Mouse (Mus musculus) embryonic facial prominence, embryonic 14.5 days (tissue): Measurements from ENCODE around the gene Glt8d1. TPM values are rescaled to one million over a fixed set of nuclear protein-coding genes. Genes with fewer than 3 reads are reported as not detected.
A peak's percentile ranks its signal among the peaks of the same experiment; 100 is the strongest.

ENCODE experiments used
- ATAC-seq: fragments of 200-750 bp; cut with Nextera tagmentation; 2 replicates; pipeline ENCODE4 v1.8.0; 2017; ENCODE audit warnings: low read depth, moderate number of reproducible peaks, moderate TSS enrichment
- DNase-seq: peaks from one replicate; pipeline ENCODE4 v3.0.0-alpha.2; 2015; ENCODE audit warnings: low spot score
- H3K27ac ChIP-seq: fragments of 300-500 bp; sonication (generic); replicated peaks from 2 replicates; pipeline ENCODE4 v1.5.1; 2014; ENCODE audit warnings: low read depth, mild to moderate bottlenecking, low read length, moderate library complexity
- H3K27me3 ChIP-seq: fragments of 300-500 bp; sonication (generic); replicated peaks from 2 replicates; pipeline ENCODE4 v1.6.1; 2014; ENCODE audit warnings: low read length; ENCODE audit not compliant: control insufficient read depth, insufficient read depth
- H3K36me3 ChIP-seq: fragments of 300-500 bp; sonication (generic); 2 replicates; pipeline ENCODE4 v1.6.1; 2014; ENCODE audit warnings: low read length, mixed read lengths; ENCODE audit not compliant: control insufficient read depth, insufficient read depth
- H3K4me1 ChIP-seq: fragments of 300-500 bp; sonication (generic); 2 replicates; pipeline ENCODE4 v1.6.1; 2014; ENCODE audit warnings: antibody characterized with exemption, low read length; ENCODE audit not compliant: control insufficient read depth, insufficient read depth
- H3K4me2 ChIP-seq: fragments of 300-500 bp; sonication (generic); 2 replicates; pipeline ENCODE4 v1.6.1; 2014; ENCODE audit warnings: low read depth, mild to moderate bottlenecking, low read length, moderate library complexity, mixed read lengths
- H3K4me3 ChIP-seq: fragments of 300-500 bp; sonication (generic); 2 replicates; pipeline ENCODE4 v1.5.1; 2014; ENCODE audit warnings: low read depth, mild to moderate bottlenecking, low read length
- H3K9ac ChIP-seq: fragments of 300-500 bp; sonication (generic); 2 replicates; pipeline ENCODE4 v1.6.1; 2014; ENCODE audit warnings: low read depth, mild to moderate bottlenecking, low read length, moderate library complexity, mixed read lengths
- H3K9me3 ChIP-seq: fragments of 300-500 bp; sonication (generic); 2 replicates; pipeline ENCODE4 v1.6.1; 2016; ENCODE audit warnings: low read length; ENCODE audit not compliant: control insufficient read depth
- WGBS: fragments of 180-500 bp; shearing (Covaris S2); extraction: QIAGEN DNeasy Blood & Tissue Kit; methylation state at CpG from one replicate; pipeline ENCODE4 v1.1.7; 2014; 5-methylcytosine and 5-hydroxymethylcytosine counted together
- polyA plus RNA-seq: library from polyadenylated mRNA; unstranded; fragments of >200 nt; fragmentation: Nextera tagmentation; extraction: Ambion mirVana; gene quantifications from 2 replicates; pipeline ENCODE4 v1.2.1, GENCODE M21; 2014

The Glt8d1 gene
- polyA plus RNA-seq, 1 experiment from 2014 or later = 74.2 TPM

- H3K4me1 ChIP-seq = peaks cover 15% of the 10 kb centered on the region
- no peaks in the 10 kb centered on the region for H3K9me3 ChIP-seq
- peak overlapping the region; percentile 92 for H3K9ac ChIP-seq
- peak overlapping the region; percentile 81 for H3K4me2 ChIP-seq
- 0% methylated on average over 21 of the region's 21 CpGs for WGBS
- ATAC-seq = peak; percentile 13; the same call in 1 of the 2 replicates
- peak overlapping the region; percentile 94 for H3K27ac ChIP-seq
- no peak for DNase-seq
- H3K36me3 ChIP-seq = peaks cover 23% of the 10 kb centered on the region
- H3K27me3 ChIP-seq = no peaks in the 10 kb centered on the region
- peak overlapping the region; percentile 88 for H3K4me3 ChIP-seq
These were observed 339 bp upstream of the Glt8d1 start for GRCm38 (mm10) chr14:31000816-31001306.

DNA sequence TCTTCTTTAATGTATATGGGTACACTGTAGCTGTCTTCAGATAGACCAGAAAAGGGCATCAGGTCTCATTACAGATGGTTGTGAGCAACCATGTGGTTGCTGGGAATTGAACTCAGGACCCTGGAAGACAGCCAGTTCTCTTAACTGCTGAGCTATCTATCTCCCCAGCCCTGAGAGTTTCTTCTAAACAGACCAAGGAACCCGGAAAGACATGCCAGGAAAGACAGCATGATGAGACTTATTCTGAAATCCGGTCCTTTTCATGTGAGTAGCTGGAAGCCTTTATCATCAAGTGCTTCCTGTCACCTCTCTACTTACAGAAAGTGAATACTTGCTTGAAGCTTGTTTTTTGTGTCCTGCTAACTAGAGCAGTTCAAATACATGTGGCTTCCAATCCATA, 3.3 kb downstream of the Glt8d1 start:
- Histone ChIP-seq H3K9me3 (no peaks in the 10 kb centered on the region), H3K4me1 (peaks cover 15% of the 10 kb centered on the region), H3K9ac (no peak overlapping the region), H3K4me3 (no peak overlapping the region), H3K36me3 (peaks cover 29% of the 10 kb centered on the region), H3K4me2 (no peak overlapping the region), H3K27me3 (no peaks in the 10 kb centered on the region), H3K27ac (no peak overlapping the region)
- DNase-seq = no peak
- 88% methylated on average over 2 of the region's 2 CpGs for WGBS
- ATAC-seq = no peak

DNA sequence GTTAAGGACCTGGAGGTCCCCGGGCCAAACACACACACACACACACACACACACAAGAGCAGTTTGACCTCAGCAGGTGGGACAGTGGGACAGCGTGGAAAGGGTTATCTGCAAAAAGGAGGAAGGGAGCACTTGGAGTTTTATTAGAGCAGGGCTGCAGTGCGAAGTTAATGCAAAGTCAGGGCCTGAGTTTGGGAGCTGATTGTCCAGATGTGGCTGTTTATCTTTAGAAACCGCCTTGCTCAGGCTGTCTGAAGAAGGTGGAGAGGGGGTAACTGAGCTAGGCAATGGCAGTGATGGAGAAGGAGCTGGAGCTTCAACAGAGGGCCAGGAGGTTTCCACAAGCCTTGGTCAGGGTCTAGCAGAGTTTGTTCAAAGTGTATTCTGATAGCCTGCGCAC, 5.6 kb downstream of the Glt8d1 start:
- no peak overlapping the region for H3K9ac ChIP-seq
- peaks cover 8% of the 10 kb centered on the region for H3K4me1 ChIP-seq
- DNase-seq (no peak), ATAC-seq (no peak)
- no peak overlapping the region for H3K4me3 ChIP-seq
- no peak overlapping the region for H3K27ac ChIP-seq
- no peaks in the 10 kb centered on the region for H3K27me3 ChIP-seq
- H3K9me3 ChIP-seq = no peaks in the 10 kb centered on the region
- WGBS = 74% methylated on average over 5 of the region's 5 CpGs
- H3K36me3 ChIP-seq = peaks cover 47% of the 10 kb centered on the region
- no peak overlapping the region for H3K4me2 ChIP-seq

DNA sequence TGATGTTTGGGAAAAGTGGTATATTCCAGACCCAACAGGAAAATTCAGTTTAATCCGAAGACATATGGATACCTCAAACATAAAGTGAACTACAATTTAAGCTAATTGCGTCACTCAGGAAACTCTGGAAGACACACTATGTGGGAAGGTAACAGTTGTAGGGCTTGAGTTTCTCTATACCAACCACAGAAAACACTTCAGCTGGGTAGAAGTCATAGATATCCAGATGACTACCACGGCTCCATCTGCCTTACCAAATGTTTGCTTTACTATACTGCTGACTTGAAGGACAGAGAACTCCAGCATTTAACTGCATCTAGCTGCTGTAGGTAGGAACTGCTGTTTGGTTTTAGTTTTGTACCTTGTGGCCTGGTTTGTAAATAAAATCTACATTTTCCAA, 10.4 kb downstream of the Glt8d1 start:
- no peaks in the 10 kb centered on the region for H3K9me3 ChIP-seq
- WGBS = 96% methylated on average over 3 of the region's 3 CpGs
- H3K4me2 ChIP-seq = no peak overlapping the region
- H3K36me3 ChIP-seq = peaks cover 91% of the 10 kb centered on the region
- H3K27ac ChIP-seq = no peak overlapping the region
- ATAC-seq = no peak
- DNase-seq = no peak
- no peak overlapping the region for H3K4me3 ChIP-seq
- no peaks in the 10 kb centered on the region for H3K4me1 ChIP-seq
- no peak overlapping the region for H3K9ac ChIP-seq
- no peaks in the 10 kb centered on the region for H3K27me3 ChIP-seq

DNA sequence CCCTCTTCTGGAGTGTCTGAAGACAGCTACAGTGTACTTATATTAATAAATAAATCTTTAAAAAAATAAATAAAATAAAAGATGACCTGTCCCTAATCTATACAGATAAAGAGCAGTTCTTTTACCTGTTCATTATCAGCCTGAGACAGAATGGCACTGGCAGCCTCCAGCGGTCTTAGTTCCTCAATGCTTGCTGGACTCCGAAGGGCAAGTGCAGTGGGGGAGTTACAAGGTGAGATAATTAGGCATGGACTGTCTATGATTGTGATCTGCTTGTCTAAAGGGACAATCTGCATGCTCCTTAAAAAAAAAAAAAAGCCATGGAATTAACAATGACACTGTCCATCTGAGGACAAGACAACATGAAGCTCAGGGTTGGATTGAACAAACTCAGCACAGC, 12.7 kb downstream of the Glt8d1 start:
- 100% methylated on average over 2 of the region's 2 CpGs for WGBS

DNA sequence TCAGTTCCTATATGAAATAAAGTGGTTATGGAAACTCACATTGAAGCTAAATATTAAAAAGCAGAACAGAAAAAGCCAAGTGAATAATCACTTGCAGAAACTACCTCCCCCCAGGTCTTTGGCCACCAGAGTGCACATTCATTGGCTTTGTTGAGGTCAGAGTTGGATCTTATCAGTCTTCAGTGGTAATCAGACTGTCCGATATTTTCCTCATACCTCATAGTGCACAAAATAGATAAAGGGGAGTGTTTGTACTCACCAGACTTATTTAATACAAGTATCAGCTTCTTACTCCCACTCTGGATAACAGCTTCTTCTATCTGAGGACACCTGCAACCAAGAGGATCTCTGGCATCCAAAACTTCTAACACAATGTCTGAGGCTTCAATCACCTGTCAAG, 14.9 kb downstream of the Glt8d1 start:
- DNase-seq = no peak
- Histone ChIP-seq H3K36me3 (peaks cover 68% of the 10 kb centered on the region), H3K4me3 (no peak overlapping the region), H3K9ac (no peak overlapping the region), H3K4me2 (no peak overlapping the region), H3K27me3 (no peaks in the 10 kb centered on the region), H3K9me3 (no peaks in the 10 kb centered on the region), H3K4me1 (peaks cover 18% of the 10 kb centered on the region), H3K27ac (no peak overlapping the region)
- WGBS = 78% methylated on average over 1 of the region's 1 CpGs
- no peak for ATAC-seq

More for the DNA sequence above, 12.7 kb downstream of the Glt8d1 start:
- no peak overlapping the region for H3K27ac ChIP-seq
- ATAC-seq (no peak), DNase-seq (no peak)
- H3K4me2 ChIP-seq = no peak overlapping the region
- H3K4me3 ChIP-seq = no peak overlapping the region
- peaks cover 89% of the 10 kb centered on the region for H3K36me3 ChIP-seq
- H3K9ac ChIP-seq = no peak overlapping the region
- no peaks in the 10 kb centered on the region for H3K27me3 ChIP-seq
- no peaks in the 10 kb centered on the region for H3K9me3 ChIP-seq
- H3K4me1 ChIP-seq = peaks cover 10% of the 10 kb centered on the region

DNA sequence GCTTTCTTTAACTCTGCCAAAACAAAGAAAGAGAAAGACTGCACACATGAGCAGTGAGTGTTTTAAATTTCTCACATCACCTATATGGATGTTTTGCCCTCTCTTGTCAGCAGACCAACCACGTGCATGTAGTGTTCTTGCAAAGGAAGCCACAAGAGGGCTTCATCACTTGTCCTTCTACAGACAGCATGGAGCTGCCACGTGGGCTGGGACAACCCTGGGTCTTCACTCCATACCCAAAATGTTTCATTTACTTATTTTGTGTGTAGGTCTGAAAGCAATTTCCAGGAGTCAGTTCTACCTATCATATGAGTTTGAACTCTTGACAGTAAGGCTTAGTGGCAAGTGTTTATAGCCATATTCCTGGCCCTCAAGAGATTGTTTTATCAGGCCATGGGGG, 16.7 kb downstream of the Glt8d1 start:
- peak; percentile 62 for DNase-seq
- Histone ChIP-seq H3K9ac (peak overlapping the region; percentile 93), H3K4me2 (peak overlapping the region; percentile 72), H3K27me3 (no peaks in the 10 kb centered on the region), H3K4me1 (peaks cover 18% of the 10 kb centered on the region), H3K9me3 (no peaks in the 10 kb centered on the region), H3K27ac (no peak overlapping the region), H3K4me3 (peak overlapping the region; percentile 70), H3K36me3 (peaks cover 55% of the 10 kb centered on the region)
- no peak for ATAC-seq
- WGBS = 3% methylated on average over 2 of the region's 2 CpGs

DNA sequence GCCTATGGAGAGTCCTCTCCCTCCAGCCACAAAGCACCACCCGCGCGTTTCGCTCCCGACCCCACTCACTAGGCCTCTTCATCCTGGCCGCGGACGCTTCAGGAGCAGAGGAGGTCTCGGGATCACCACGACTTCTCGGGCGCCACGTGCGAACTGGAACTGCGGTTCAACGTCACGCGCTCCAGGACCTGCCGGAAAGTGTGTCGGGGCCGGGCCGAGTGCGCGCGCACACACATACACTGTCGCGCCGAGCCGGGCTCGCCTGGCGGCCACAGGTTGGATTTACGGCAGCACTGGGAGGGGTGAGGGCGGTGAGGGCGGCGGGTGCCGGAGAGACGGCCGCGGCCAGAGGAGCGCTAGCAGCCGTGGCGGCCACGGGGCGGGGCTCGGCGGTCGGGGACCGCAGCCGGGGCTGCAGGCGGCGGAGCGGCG, 17.7 kb downstream of the Glt8d1 start, which contains the start of the genes Pbrm1 and Gnl3:
TSS of gene Pbrm1 (plus strand) at position 279 of the 432 bp plus-strand sequence.
TSS of gene Gnl3 (minus strand) at position 293 of the 432 bp plus-strand sequence.
- Histone ChIP-seq H3K27ac (peak within 1 kb of the TSS; percentile 98), H3K36me3 (peaks cover 52% of the 10 kb centered on the region), H3K9me3 (no peaks in the 10 kb centered on the region), H3K4me3 (peak within 1 kb of the TSS; percentile 70), H3K27me3 (no peaks in the 10 kb centered on the region), H3K9ac (peak within 1 kb of the TSS; percentile 93), H3K4me2 (peak within 1 kb of the TSS; percentile 72), H3K4me1 (peaks cover 18% of the 10 kb centered on the region)
- WGBS = 0% methylated on average over 30 of the region's 53 CpGs
- DNase-seq (peak; percentile 98), ATAC-seq (peak; percentile 95)
